21 mouse cellular contexts compared by ENCODE assay signal in the genomic region with DNA sequence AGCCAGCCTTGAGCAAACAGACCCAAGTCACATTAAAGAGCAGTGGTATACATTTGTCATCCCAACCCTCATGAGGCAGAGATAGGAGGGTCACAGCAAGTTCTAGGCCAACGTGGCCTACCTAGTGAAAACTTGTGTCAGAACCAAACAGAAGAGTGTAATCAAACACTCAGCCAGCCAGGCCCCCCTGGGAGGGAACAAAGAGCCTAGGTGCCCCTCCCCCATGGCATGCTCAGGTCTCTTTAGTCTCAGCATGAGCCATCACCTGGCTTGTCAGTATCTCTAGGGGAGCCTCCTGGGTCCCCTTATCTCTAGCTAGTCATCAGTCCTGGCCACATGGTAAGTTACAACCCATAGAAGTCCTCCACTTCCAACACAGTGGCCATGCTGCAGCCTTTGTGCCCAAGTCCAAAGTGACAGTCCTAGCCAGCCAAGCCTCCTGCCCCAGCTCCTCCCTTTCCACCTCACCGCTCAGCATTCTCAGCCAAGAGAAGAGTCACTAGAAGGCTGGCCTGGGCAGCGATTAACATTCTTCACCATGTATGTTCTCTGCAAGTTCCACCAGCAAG. TPM values are rescaled to one million over a fixed set of nuclear protein-coding genes. Genes with fewer than 3 reads are reported as not detected.
DNase-seq lines count a peak whose midpoint lies in the region; ATAC-seq lines count a peak whose summit lies in the region.
"Had no signal": no experiment of that assay in that cellular context is flagged by ENCODE, and none has a peak within 500 bp of the region (broad histone marks: within the 10 kb centered on the region; RNA-seq: fewer than 3 reads in every experiment).

No protein-coding gene starts in this region.

- no peak overlapping the region for H3K4me3 ChIP-seq in liver, embryonic 13.5 days (replicated peaks)
- H3K4me3 ChIP-seq: erythroblast, embryonic 14.5 days; heart, embryonic 13.5 days; hindbrain, embryonic 12.5 days; layer of hippocampus, adult 2 months; midbrain, embryonic 15.5 days; neural tube, embryonic 13.5 days had no signal

- peaks cover 20% of the 10 kb centered on the region for H3K4me1 ChIP-seq in liver, embryonic 13.5 days (replicated peaks)
- H3K4me1 ChIP-seq: hindbrain, embryonic 12.5 days; midbrain, embryonic 15.5 days had no signal

- peak overlapping the region; percentile 19 for H3K27ac ChIP-seq in liver, embryonic 13.5 days
- H3K27ac ChIP-seq: heart, embryonic 13.5 days; hindbrain, embryonic 12.5 days; layer of hippocampus, adult 2 months; midbrain, embryonic 15.5 days; neural tube, embryonic 13.5 days had no signal

- ATAC-seq in liver, embryonic 13.5 days (ENCODE audit: low read depth): peak; percentile 49
- ATAC-seq: midbrain, embryonic 15.5 days; Patski had no signal

- DNase-seq in thymus, postnatal 14 days: peak; percentile 23
- no peak for DNase-seq in thymus, postnatal 0 days (ENCODE audit: low spot score)
- peak; percentile 86 for DNase-seq in kidney, adult 9 months
- no peak for DNase-seq in liver, embryonic 13.5 days
- peak; percentile 76 for DNase-seq in yolk sac, embryonic 10.5 days (ENCODE audit: low spot score)
- no peak for DNase-seq in adrenal gland, postnatal 36 days
- no peak for DNase-seq in MN1 (ENCODE audit: low spot score)
- DNase-seq in retina, embryonic 14.5 days (ENCODE audit: low spot score): no peak
- DNase-seq: adrenal gland, postnatal 14 days; cerebellum, adult 11-12 months; right cerebral cortex, postnatal 25 days had no signal

- H3K36me3 ChIP-seq in liver, embryonic 13.5 days: peaks cover 91% of the 10 kb centered on the region

- no peaks in the 10 kb centered on the region for H3K9me3 ChIP-seq in liver, embryonic 13.5 days (replicated peaks)
- H3K9me3 ChIP-seq: heart, embryonic 13.5 days; hindbrain, embryonic 12.5 days; midbrain, embryonic 15.5 days; neural tube, embryonic 13.5 days had no signal

- H3K9ac ChIP-seq in liver, embryonic 13.5 days: no peak overlapping the region
- H3K9ac ChIP-seq: heart, embryonic 13.5 days; hindbrain, embryonic 12.5 days; midbrain, embryonic 15.5 days; neural tube, embryonic 13.5 days had no signal

- no peak overlapping the region for H3K4me2 ChIP-seq in liver, embryonic 13.5 days
- H3K4me2 ChIP-seq: heart, embryonic 13.5 days; hindbrain, embryonic 12.5 days; midbrain, embryonic 15.5 days; neural tube, embryonic 13.5 days had no signal

- no peaks in the 10 kb centered on the region for H3K27me3 ChIP-seq in liver, embryonic 13.5 days
- H3K27me3 ChIP-seq: heart, embryonic 13.5 days; hindbrain, embryonic 12.5 days; midbrain, embryonic 15.5 days; neural tube, embryonic 13.5 days; Patski had no signal

- WGBS in liver, embryonic 13.5 days (ENCODE audit: insufficient replicate concordance): 60% methylated on average over 3 of the region's 3 CpGs

RNA-seq across cellular contexts. Expression of gene Rab8a, which starts 8.8 kb away (rescaled TPM):
- 140 and 151 TPM in 2 replicates for polyA plus RNA-seq in thymus, postnatal 0 days (2015; fragmentation: Nextera tagmentation; extraction: Ambion mirVana)
- polyA plus RNA-seq in liver, embryonic 13.5 days (2015; fragmentation: Nextera tagmentation; extraction: Ambion mirVana): 75.4 and 97.2 TPM in 2 replicates
- total RNA-seq in adrenal gland, postnatal 36 days (2021): 10 to 100 TPM; 56.8 to 67.0 TPM

RNA-seq across cellular contexts. Expression of gene Hsh2d, which starts 19.7 kb away (rescaled TPM):
- 4.9 and 5.6 TPM in 2 replicates for polyA plus RNA-seq in thymus, postnatal 0 days (2015; fragmentation: Nextera tagmentation; extraction: Ambion mirVana)
- polyA plus RNA-seq in liver, embryonic 13.5 days (2015; fragmentation: Nextera tagmentation; extraction: Ambion mirVana): 0.16 and 0.29 TPM in 2 replicates
- total RNA-seq in adrenal gland, postnatal 36 days (2021): not detected
- total RNA-seq: adrenal gland, postnatal 14 days; left cerebral cortex, postnatal 14 days had no signal
- polyA plus RNA-seq: hindbrain, embryonic 12.5 days; midbrain, embryonic 15.5 days; neural tube, embryonic 13.5 days had no signal

RNA-seq across cellular contexts. Expression of gene Tpm4, which starts 35.0 kb away (rescaled TPM):
- polyA plus RNA-seq in thymus, postnatal 0 days (2015; fragmentation: Nextera tagmentation; extraction: Ambion mirVana): 164 and 172 TPM in 2 replicates
- polyA plus RNA-seq in liver, embryonic 13.5 days (2015; fragmentation: Nextera tagmentation; extraction: Ambion mirVana): 110 and 131 TPM in 2 replicates
- total RNA-seq in adrenal gland, postnatal 36 days (2021): 100 to 1,000 TPM; 198 to 284 TPM

RNA-seq across cellular contexts. Expression of gene Cib3, which starts 42.9 kb away (rescaled TPM):
- 0.44 and 0.67 TPM in 2 replicates for polyA plus RNA-seq in thymus, postnatal 0 days (2015; fragmentation: Nextera tagmentation; extraction: Ambion mirVana)
- polyA plus RNA-seq in liver, embryonic 13.5 days (2015; fragmentation: Nextera tagmentation; extraction: Ambion mirVana): not detected in 2 replicates
- total RNA-seq in adrenal gland, postnatal 36 days (2021): under 1 TPM in 1 of 2 experiments, not detected in 1; 0.72 TPM
- total RNA-seq: adrenal gland, postnatal 14 days; layer of hippocampus, adult 2 months; left cerebral cortex, postnatal 14 days had no signal
- polyA plus RNA-seq: erythroblast, embryonic 14.5 days; heart, embryonic 13.5 days; hindbrain, embryonic 12.5 days; midbrain, embryonic 15.5 days; neural tube, embryonic 13.5 days; Patski had no signal

RNA-seq across cellular contexts. Expression of gene Gm11034, which starts 43.7 kb away (rescaled TPM):
- polyA plus RNA-seq in thymus, postnatal 0 days (2015; fragmentation: Nextera tagmentation; extraction: Ambion mirVana): not detected in 2 replicates
- not detected in 2 replicates for polyA plus RNA-seq in liver, embryonic 13.5 days (2015; fragmentation: Nextera tagmentation; extraction: Ambion mirVana)
- not detected for total RNA-seq in adrenal gland, postnatal 36 days (2021)
- total RNA-seq: adrenal gland, postnatal 14 days; layer of hippocampus, adult 2 months; left cerebral cortex, postnatal 14 days had no signal
- polyA plus RNA-seq: erythroblast, embryonic 14.5 days; heart, embryonic 13.5 days; hindbrain, embryonic 12.5 days; lung, postnatal 0 days; midbrain, embryonic 15.5 days; neural tube, embryonic 13.5 days; Patski; testis, adult 2 months had no signal

Comparison
In these comparisons a context has a peak if more than half of its experiments do, and no peak if none do; other contexts are left out.
1. DNase-seq: peak in thymus, postnatal 14 days (single experiment), kidney, adult 9 months (single experiment) and yolk sac, embryonic 10.5 days (single experiment); none in thymus, postnatal 0 days (single experiment), liver, embryonic 13.5 days (single experiment), adrenal gland, postnatal 36 days (0 of 2), MN1 (single experiment) and retina, embryonic 14.5 days (single experiment).